Mouse (Mus musculus) forebrain, postnatal 0 days (tissue): ENCODE results near the gene Ankdd1b. TPM values are rescaled to one million over a fixed set of nuclear protein-coding genes. Genes with fewer than 3 reads are reported as not detected.

Experiments used
- ATAC-seq: fragments of 200-750 bp; cut with Nextera tagmentation; 2 replicates; pipeline ENCODE4 v1.8.0; 2017; ENCODE audit warnings: mild to moderate bottlenecking, moderate library complexity
- DNase-seq: peaks from one replicate; pipeline ENCODE4 v3.0.0-alpha.2; 2015
- H3K27ac ChIP-seq: fragments of 300-500 bp; sonication (generic); 2 replicates; pipeline ENCODE4 v1.5.1; 2014; ENCODE audit warnings: low read depth, mild to moderate bottlenecking, antibody characterized with exemption, low read length, moderate library complexity, mixed read lengths
- H3K27me3 ChIP-seq: fragments of 300-500 bp; sonication (generic); 2 replicates; pipeline ENCODE4 v1.6.1; 2014; ENCODE audit warnings: mild to moderate bottlenecking, low read length, mixed read lengths; ENCODE audit not compliant: insufficient read depth
- H3K36me3 ChIP-seq: fragments of 300-500 bp; sonication (generic); 2 replicates; pipeline ENCODE4 v1.6.1; 2014; ENCODE audit warnings: mild to moderate bottlenecking, moderate library complexity; ENCODE audit not compliant: insufficient read depth
- H3K4me1 ChIP-seq: fragments of 300-500 bp; sonication (generic); 2 replicates; pipeline ENCODE4 v1.6.1; 2014; ENCODE audit warnings: antibody characterized with exemption; ENCODE audit not compliant: insufficient read depth
- H3K4me2 ChIP-seq: fragments of 300-500 bp; sonication (generic); 2 replicates; pipeline ENCODE4 v1.6.1; 2014; ENCODE audit warnings: low read depth, mild to moderate bottlenecking, moderate library complexity
- H3K4me3 ChIP-seq: fragments of 300-500 bp; sonication (generic); 2 replicates; pipeline ENCODE4 v1.5.1; 2014; ENCODE audit warnings: low read depth, low read length, mixed read lengths
- H3K9ac ChIP-seq: fragments of 300-500 bp; sonication (generic); 2 replicates; pipeline ENCODE4 v1.6.1; 2014; ENCODE audit warnings: mild to moderate bottlenecking
- H3K9me3 ChIP-seq: fragments of 300-500 bp; sonication (generic); 2 replicates; pipeline ENCODE4 v1.6.1; 2016; ENCODE audit warnings: low read length
- CTCF ChIP-seq: sonication (generic); IDR thresholded peaks from 2 replicates; pipeline ENCODE4 v1.5.1; 2016; ENCODE audit warnings: antibody characterized with exemption, control low read depth, low read depth
- WGBS: fragments of 180-500 bp; shearing (Covaris S2); extraction: QIAGEN DNeasy Blood & Tissue Kit; methylation state at CpG from one replicate; pipeline ENCODE4 v1.1.7; 2014; 5-methylcytosine and 5-hydroxymethylcytosine counted together
- polyA plus RNA-seq: library from polyadenylated mRNA; unstranded; fragments of >200 nt; fragmentation: Nextera tagmentation; extraction: Ambion mirVana; gene quantifications from 2 replicates; pipeline ENCODE4 v1.2.1, GENCODE M21; 2015
- total RNA-seq: library from RNA; depleted of rRNA; stranded (reverse); fragments of >200 nt; gene quantifications from 2 replicates; pipeline ENCODE4 v1.2.3, GENCODE M21; 2014; rRNA removed

The Ankdd1b gene
- total RNA-seq (0.15 TPM in 1 of 2 replicates, not detected in the other), polyA plus RNA-seq (not detected in 2 replicates)

GRCm38 (mm10) chr13:96470957-96471356 lies at the start of gene Ankdd1b:
Ankdd1b (minus strand) TSS chr13:96471198.
- WGBS = 94% methylated on average over 14 of the region's 14 CpGs
- H3K4me1 ChIP-seq = no peaks in the 10 kb centered on the region
- TF ChIP-seq CTCF = no peak
- no peaks in the 10 kb centered on the region for H3K36me3 ChIP-seq
- H3K27me3 ChIP-seq = no peaks in the 10 kb centered on the region
- no peak within 1 kb of the TSS for H3K4me3 ChIP-seq
- H3K27ac ChIP-seq = no peak within 1 kb of the TSS
- DNase-seq (no peak), ATAC-seq (no peak)
- no peak within 1 kb of the TSS for H3K4me2 ChIP-seq
- no peak within 1 kb of the TSS for H3K9ac ChIP-seq
- no peaks in the 10 kb centered on the region for H3K9me3 ChIP-seq

DNA sequence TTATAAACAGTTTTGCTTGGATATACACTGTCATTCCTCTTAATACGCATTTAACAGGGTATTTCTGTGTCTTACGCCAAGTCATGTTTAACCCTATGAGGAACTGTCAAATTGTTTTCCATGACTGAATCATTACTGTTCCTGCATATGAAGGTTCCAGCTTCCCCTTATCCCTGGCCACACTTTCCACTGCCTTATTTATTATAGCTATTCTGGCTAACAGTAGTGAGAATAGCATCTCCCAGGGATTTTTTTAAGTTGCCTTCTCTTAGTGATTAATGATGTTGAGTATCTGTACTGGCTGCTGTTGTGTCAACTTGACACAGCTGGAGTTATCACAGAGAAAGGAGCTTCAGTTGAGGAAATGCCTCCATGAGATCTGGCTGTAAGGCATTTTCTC lies 46.3 kb upstream of the Ankdd1b start:
- no peaks in the 10 kb centered on the region for H3K36me3 ChIP-seq
- H3K27me3 ChIP-seq = no peaks in the 10 kb centered on the region
- DNase-seq = no peak
- ATAC-seq = no peak
- H3K9me3 ChIP-seq = no peaks in the 10 kb centered on the region
- no peak overlapping the region for H3K27ac ChIP-seq
- no peak overlapping the region for H3K4me3 ChIP-seq
- 94% methylated on average over 2 of the region's 2 CpGs for WGBS
- no peaks in the 10 kb centered on the region for H3K4me1 ChIP-seq
- H3K9ac ChIP-seq = no peak overlapping the region
- TF ChIP-seq CTCF = no peak
- no peak overlapping the region for H3K4me2 ChIP-seq

GRCm38 (mm10) chr13:96516249-96516648 lies 45.3 kb upstream of the Ankdd1b start:
- H3K27me3 ChIP-seq = no peaks in the 10 kb centered on the region
- no peak for TF ChIP-seq CTCF

GRCm38 (mm10) chr13:96514154-96514942 lies 43.4 kb upstream of the Ankdd1b start:
- H3K4me2 ChIP-seq = no peak overlapping the region
- H3K27me3 ChIP-seq = no peaks in the 10 kb centered on the region
- no peaks in the 10 kb centered on the region for H3K36me3 ChIP-seq
- DNase-seq (no peak), ATAC-seq (no peak)
- H3K4me1 ChIP-seq = no peaks in the 10 kb centered on the region
- H3K4me3 ChIP-seq = no peak overlapping the region
- WGBS = 88% methylated on average over 5 of the region's 5 CpGs
- no peak overlapping the region for H3K27ac ChIP-seq
- TF ChIP-seq CTCF = no peak
- no peak overlapping the region for H3K9ac ChIP-seq
- H3K9me3 ChIP-seq = no peaks in the 10 kb centered on the region

More at GRCm38 (mm10) chr13:96516249-96516648, 45.3 kb upstream of the Ankdd1b start:
- DNase-seq = no peak
- Histone ChIP-seq H3K36me3 (no peaks in the 10 kb centered on the region), H3K9ac (no peak overlapping the region), H3K27ac (no peak overlapping the region), H3K4me1 (no peaks in the 10 kb centered on the region), H3K4me2 (no peak overlapping the region), H3K9me3 (no peaks in the 10 kb centered on the region), H3K4me3 (no peak overlapping the region)
- 92% methylated on average over 9 of the region's 9 CpGs for WGBS
- ATAC-seq = no peak

DNA sequence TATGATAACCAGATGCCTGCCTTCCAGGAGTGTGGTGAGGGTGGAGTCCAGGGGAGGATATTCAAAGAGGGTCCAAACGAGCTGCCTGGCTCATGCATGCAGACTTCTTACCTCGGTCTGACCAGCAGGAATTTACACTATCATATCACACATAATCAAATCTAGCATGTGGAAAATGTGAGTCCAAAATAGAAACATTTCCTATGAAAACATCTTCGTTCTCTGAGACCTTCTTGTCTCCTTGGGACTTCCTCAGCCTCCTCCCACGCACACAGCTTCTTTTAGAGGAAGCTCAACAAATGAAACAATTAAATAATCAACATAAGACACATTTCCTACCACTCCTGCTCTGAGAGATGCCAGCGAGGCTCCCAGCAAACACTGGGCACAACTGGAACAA lies 40.9 kb upstream of the Ankdd1b start:
- WGBS = 68% methylated on average over 5 of the region's 5 CpGs

GRCm38 (mm10) chr13:96511262-96511661 lies 40.3 kb upstream of the Ankdd1b start:
- DNase-seq = no peak
- 91% methylated on average over 1 of the region's 1 CpGs for WGBS
- no peak overlapping the region for H3K4me3 ChIP-seq
- no peaks in the 10 kb centered on the region for H3K36me3 ChIP-seq
- H3K27me3 ChIP-seq = no peaks in the 10 kb centered on the region
- TF ChIP-seq CTCF = no peak
- no peaks in the 10 kb centered on the region for H3K4me1 ChIP-seq
- no peak overlapping the region for H3K4me2 ChIP-seq
- ATAC-seq = no peak
- H3K27ac ChIP-seq = no peak overlapping the region
- no peaks in the 10 kb centered on the region for H3K9me3 ChIP-seq
- no peak overlapping the region for H3K9ac ChIP-seq

More for the DNA sequence above, 40.9 kb upstream of the Ankdd1b start:
- H3K27ac ChIP-seq = no peak overlapping the region
- H3K9ac ChIP-seq = no peak overlapping the region
- ATAC-seq (no peak), DNase-seq (no peak)
- H3K4me1 ChIP-seq = no peaks in the 10 kb centered on the region
- H3K27me3 ChIP-seq = no peaks in the 10 kb centered on the region
- no peak overlapping the region for H3K4me3 ChIP-seq
- no peaks in the 10 kb centered on the region for H3K36me3 ChIP-seq
- H3K9me3 ChIP-seq = no peaks in the 10 kb centered on the region
- H3K4me2 ChIP-seq = no peak overlapping the region
- TF ChIP-seq CTCF = no peak

DNA sequence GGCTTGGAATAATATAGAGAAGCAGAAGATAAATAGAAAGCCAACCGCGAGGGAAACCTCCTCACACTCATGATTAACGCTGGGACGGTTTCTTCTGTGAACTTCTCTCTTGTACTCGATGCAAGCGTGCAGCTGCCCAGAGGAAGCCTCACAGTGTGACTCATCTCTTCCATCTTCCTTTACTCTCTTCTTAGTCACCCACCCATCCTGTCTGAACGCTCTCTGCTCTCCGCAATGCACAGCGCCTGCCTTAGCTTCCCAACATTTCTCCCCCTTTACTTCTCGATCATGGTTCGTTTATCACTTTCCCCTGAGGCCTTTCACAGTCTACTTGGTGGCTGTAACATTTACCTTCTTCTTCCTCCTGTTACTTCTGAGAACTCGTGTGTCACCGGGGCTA lies 39.6 kb upstream of the Ankdd1b start:
- Histone ChIP-seq H3K4me1 (no peaks in the 10 kb centered on the region), H3K4me3 (no peak overlapping the region)
- WGBS = 88% methylated on average over 13 of the region's 13 CpGs

More for the DNA sequence above, 39.6 kb upstream of the Ankdd1b start:
- ATAC-seq (no peak), DNase-seq (no peak)
- Histone ChIP-seq H3K27me3 (no peaks in the 10 kb centered on the region), H3K4me2 (no peak overlapping the region), H3K27ac (no peak overlapping the region), H3K36me3 (no peaks in the 10 kb centered on the region), H3K9ac (no peak overlapping the region), H3K9me3 (no peaks in the 10 kb centered on the region)
- no peak for TF ChIP-seq CTCF
